Mouse (Mus musculus): ENCODE data around the gene Xylt1.

Gene Xylt1

DNA sequence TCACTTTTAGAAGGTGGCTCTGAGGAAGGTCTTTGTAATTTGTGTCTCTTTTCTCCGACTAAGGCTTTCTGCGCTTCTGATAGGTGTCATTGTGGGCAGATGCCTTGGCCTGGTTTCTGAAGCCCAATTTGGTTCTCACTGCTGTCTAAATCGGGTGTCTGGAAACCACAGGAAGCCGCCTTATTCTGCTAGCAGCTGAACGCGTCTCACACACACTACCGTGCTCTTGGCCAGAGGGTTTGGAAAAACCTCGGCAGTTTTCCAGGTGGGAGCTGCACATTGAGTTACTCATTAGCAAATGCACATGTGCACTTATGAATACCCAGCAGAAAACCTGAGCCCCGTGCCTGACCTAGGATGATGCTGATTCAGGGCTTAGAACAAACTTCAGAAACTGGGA, 52.9 kb downstream of the Xylt1 start:
- DNase-seq (ENCODE audit: extremely low read depth, low read depth, low spot score): no peak

GRCm38 (mm10) chr7:117435091-117435490, 54.3 kb downstream of the Xylt1 start:
- no peak for DNase-seq (ENCODE audit: extremely low read depth, low read depth, low spot score)

GRCm38 (mm10) chr7:117435730-117436441, 55.1 kb downstream of the Xylt1 start:
- DNase-seq (ENCODE audit: extremely low read depth, low read depth, low spot score): no peak

DNA sequence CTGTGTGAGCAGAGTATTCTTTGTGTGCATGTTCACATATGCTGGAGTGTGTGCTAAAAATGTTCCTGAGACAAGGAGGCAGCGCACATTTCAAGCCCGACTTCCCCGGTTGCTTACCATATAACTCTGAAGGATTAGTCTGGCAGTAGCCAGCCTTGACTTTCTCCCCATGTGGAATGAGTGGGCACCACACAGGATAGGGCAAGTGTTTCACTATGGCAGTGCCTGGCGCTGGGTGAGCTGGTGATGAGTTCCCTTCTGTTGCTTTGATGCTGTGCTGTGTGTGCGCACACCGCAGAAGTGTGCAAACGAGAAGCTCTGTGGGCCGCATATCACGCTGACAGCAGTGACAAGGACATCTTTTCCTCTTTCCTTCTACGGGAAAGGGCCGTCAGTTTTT, 56.1 kb downstream of the Xylt1 start:
- DNase-seq (ENCODE audit: extremely low read depth, low read depth, low spot score): no peak

DNA sequence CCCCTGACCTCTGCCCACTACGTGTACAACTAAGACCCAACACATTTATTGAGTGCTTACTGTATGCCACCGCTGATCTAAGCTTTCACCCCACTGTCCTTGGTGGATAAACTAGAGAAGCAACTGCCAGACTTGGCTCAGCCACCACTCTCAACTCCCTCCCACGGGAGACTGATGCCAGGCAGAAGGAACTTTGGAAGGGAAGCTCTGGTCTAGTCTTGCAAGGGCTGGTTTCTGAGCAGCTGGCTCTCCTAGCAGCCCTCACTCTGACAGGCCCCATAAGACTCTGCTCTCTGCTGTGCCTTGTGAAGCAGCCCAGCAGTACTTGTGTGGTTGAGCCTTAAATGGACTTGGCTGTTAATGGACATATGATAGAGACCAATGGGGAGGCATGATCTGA, 60.2 kb downstream of the Xylt1 start:
- DNase-seq (ENCODE audit: extremely low read depth, low read depth, low spot score): no peak

DNA sequence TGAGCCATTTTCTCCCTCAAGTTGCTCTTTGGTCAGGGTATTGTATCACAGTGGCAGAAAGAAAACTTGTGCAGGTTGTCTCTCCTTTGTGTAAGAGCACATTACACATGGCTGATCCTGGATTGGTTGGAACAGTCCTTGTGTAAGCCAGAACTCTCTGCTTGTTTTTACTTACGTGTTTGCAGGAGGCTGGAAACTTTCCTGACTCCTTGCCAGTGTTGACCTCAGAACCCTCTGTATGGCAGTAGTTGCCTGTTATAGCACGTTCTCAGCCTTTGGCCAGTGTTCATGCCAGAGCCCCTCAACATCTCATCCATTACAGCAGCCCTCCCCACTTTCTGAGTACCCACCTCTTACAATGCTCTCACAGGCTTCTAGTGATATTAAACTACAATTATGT, 61.9 kb downstream of the Xylt1 start:
- no peak for DNase-seq (ENCODE audit: extremely low read depth, low read depth, low spot score)

DNA sequence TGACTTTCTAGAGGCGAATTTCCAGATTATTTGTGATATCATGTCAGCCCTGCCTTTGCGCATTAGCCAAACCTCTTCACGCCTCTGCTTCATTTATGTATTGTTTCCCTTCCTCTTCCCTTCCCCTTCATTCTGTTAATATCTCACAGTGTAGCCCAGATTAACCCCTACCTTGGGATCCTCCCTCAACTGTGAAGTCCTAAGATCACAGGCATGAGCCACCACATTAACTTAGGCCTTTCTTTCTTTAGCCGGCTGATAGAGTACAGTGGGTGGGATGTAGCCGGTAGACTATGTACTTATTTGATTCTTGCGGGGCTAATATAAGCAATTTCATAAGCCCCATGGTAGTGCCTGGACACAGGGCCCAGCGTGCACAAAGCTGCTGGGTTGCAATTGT, 62.4 kb downstream of the Xylt1 start:
- DNase-seq (ENCODE audit: extremely low read depth, low read depth, low spot score): no peak

DNA sequence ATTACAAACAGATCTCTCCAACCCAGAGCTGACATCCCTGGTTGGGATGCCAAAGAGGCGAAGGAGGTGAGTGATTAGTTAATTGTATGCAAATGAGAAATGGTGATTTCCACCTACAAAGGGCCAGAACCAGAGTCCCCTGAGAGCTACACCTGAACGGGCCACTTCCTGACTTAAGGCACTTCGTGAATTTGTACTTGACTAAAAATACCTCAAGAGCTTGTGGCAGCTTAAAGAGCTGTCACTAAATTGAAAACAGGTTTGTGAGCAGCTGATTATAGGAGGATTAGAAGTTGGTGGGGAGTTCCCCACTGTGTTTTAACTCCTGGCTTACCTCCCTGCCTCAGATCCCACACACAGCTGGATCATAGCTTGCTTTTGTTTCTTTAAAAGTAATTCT, 64.7 kb downstream of the Xylt1 start:
- no peak for DNase-seq (ENCODE audit: extremely low read depth, low read depth, low spot score)

GRCm38 (mm10) chr7:117449605-117450004, 68.8 kb downstream of the Xylt1 start:
- DNase-seq (ENCODE audit: extremely low read depth, low read depth, low spot score): no peak

DNA sequence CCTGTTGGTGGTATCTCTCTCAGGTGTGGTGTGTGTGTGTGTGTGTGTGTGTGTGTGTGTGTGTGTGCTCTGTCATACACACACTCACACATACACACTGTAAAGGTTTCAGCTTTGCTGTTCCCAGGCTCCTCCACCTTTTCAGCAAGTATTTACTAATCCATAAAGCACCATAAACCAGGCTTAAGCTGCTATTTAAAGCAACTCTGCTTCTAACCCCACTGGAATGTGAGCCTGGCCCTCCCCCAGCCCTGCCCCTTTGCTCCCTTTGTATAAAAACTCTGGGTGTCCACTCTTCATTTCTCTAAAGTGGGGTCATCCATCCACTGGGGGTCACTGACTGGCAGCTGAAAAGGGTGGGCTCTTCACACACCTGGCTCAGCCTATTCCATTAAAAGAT, 70.4 kb downstream of the Xylt1 start:
- no peak for DNase-seq (ENCODE audit: extremely low read depth, low read depth, low spot score)

- DNase-seq (ENCODE audit: extremely low read depth, low read depth, low spot score): no peak
Observed at GRCm38 (mm10) chr7:117452269-117452668, 71.5 kb downstream of the Xylt1 start.

GRCm38 (mm10) chr7:117454789-117455548, 74.2 kb downstream of the Xylt1 start:
- DNase-seq (ENCODE audit: extremely low read depth, low read depth, low spot score): no peak

DNA sequence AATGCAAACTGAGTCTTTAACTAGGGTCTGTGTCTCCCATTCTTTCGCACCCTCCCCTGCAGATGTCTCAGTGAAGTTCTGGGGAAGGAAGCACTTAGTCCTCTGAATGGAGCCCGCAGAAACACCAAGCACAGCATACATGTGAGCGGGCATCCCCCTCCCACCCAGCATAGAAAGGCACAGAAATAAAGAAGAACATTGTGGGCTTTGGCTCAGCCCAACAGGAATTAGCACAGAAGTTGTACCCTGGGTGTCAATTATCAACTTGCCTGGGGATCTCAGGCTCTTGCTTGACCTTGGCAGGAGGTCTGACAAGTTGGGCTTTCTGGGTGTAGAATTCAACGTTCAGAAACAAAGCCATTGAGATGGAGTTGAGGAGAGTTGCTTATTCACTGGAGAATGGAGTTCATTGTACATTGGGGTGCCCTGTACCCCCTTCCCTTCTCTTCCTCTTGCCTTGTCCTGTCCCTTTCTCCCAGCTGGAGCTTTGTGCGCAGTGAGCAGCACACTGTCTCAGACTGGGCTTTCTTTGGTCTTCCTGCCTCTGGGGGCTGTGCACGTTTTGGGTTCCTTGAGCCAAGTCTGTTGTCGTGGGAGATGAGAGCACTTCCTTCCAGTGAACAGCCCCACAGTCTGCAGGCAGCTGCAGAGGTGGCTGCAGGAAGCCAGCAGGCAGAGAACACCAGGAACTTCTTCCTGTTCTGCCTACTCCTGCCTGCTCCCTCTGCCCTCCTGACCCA, 81.6 kb downstream of the Xylt1 start:
- no peak for DNase-seq (ENCODE audit: extremely low read depth, low read depth, low spot score)

GRCm38 (mm10) chr7:117464956-117465355, 84.2 kb downstream of the Xylt1 start:
- DNase-seq (ENCODE audit: extremely low read depth, low read depth, low spot score): no peak

- no peak for DNase-seq (ENCODE audit: extremely low read depth, low read depth, low spot score)
Observed at GRCm38 (mm10) chr7:117466006-117466780, 85.4 kb downstream of the Xylt1 start.

DNA sequence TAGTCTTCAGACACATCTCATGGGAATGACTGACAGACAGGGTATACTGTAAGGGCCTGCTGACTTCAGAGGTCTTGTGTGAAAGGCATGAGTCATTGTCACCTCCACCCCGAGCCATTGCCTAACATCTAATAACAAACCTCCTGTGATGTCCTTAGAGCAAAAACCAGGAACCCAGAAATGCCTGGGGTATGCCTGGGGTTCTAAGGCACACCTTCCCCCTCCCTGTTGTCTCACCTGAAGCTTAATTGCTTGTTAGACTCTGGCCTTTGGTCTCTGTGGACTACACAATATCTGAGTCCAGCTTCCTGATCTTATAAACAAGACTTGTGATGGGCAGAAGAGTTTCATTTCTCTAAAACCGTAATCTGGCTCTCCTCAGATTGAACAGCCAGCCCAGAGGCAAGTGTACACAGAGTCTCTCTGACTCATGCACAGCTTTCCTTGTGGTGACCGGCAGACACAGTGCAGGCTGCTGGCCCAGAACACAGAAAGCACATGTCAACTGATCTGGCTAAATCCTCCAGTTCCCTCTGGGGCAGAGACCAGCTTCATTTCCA, 89.5 kb downstream of the Xylt1 start:
- DNase-seq (ENCODE audit: extremely low read depth, low read depth, low spot score): no peak

- no peak for DNase-seq (ENCODE audit: extremely low read depth, low read depth, low spot score)
Observed at GRCm38 (mm10) chr7:117472055-117472780, 91.4 kb downstream of the Xylt1 start.

DNA sequence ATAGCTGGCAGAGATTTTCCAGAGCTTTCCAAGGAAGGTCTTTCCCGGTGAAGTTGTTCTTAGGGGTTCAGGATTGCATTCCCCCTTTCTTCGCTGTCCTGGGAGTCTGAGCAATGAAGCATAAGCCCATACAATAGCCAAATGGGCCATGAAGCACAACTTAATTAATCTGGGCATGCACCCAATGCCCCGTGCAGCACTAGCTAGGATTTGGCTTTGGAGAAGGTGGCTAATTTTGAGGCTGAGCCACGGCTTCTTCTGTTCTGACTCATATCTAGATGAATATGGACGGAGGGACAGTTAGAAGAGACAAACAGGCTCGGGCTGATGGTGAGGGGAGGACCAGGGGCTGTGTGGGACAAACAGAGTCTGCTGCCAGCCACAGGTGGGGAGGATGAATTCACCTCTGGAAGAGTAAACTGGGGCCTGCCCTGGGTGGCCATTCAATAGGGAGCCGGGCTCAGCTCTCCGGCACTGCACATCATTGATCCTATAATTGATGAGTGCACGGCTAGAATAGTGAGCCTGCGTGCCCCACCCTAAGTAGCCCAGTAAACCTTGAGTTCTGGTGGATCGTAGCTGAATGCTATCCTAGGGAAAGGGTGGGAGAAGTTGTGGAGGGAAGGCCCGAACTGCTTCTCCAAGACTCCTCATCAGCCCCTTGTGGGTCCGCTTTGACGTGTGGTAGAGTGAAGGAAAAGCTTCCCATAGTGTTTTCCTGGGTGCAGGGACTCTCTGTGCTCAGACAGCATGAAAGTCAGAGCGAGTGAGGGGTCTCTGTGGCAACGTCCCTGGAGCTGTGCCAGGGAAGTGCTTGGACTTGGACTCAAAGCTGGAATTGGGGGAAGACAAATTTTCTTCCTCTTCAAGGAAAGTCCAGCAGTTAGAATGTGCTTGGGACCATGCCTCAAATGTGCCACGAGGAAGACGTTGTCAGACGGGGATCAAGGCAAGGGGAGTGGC, 92.3 kb downstream of the Xylt1 start:
- DNase-seq (ENCODE audit: extremely low read depth, low read depth, low spot score): no peak

- DNase-seq (ENCODE audit: extremely low read depth, low read depth, low spot score): no peak
Observed at GRCm38 (mm10) chr7:117474302-117474701, 93.5 kb downstream of the Xylt1 start.

All from fat pad, adult 2 months (tissue).